Mouse (Mus musculus) cerebellum, adult 2 months (tissue): ENCODE measurements around the gene Cited2. TPM values are rescaled to one million over a fixed set of nuclear protein-coding genes. Genes with fewer than 3 reads are reported as not detected.
A peak's percentile ranks its signal among the peaks of the same experiment; 100 is the strongest.

Source experiments
- DNase-seq, 2 experiments: peaks; one replicate each; pipeline ENCODE4 v3.0.0; 2021
- H3K27ac ChIP-seq: fragments of 200-500 bp; 2 replicates; pipeline ENCODE4 v1.5.1; 2012; ENCODE audit warnings: low read length, control low read depth, inconsistent platforms; ENCODE audit not compliant: insufficient read depth
- H3K27me3 ChIP-seq: fragments of 200-500 bp; 2 replicates; pipeline ENCODE4 v1.6.1; 2012; ENCODE audit warnings: inconsistent platforms, mild to moderate bottlenecking, low read length, moderate library complexity; ENCODE audit not compliant: control insufficient read depth, insufficient read depth
- H3K4me1 ChIP-seq: fragments of 200-500 bp; 2 replicates; pipeline ENCODE4 v1.6.1; 2011; ENCODE audit warnings: low read length; ENCODE audit not compliant: control insufficient read depth, insufficient read depth
- H3K4me3 ChIP-seq: fragments of 200-500 bp; replicated peaks from 2 replicates; pipeline ENCODE3; 2011; ENCODE audit warnings: mild to moderate bottlenecking, low read depth, low read length, control low read depth; ENCODE audit not compliant: insufficient read depth
- CTCF ChIP-seq: fragments of 200-500 bp; IDR thresholded peaks from 2 replicates; pipeline ENCODE4 v1.5.1; 2011; ENCODE audit warnings: low read depth, mild to moderate bottlenecking, control low read depth, low read length, moderate library complexity, borderline replicate concordance; ENCODE audit not compliant: insufficient read depth
- POLR2A ChIP-seq: fragments of 200-500 bp; IDR thresholded peaks from 2 replicates; pipeline ENCODE4 v1.6.1; 2011; ENCODE audit warnings: low read length, control low read depth, borderline replicate concordance; ENCODE audit not compliant: insufficient read depth
- WGBS: fragments of 180-500 bp; shearing (Covaris S2); methylation state at CpG from one replicate; pipeline ENCODE4 v1.1.7; 2018; 5-methylcytosine and 5-hydroxymethylcytosine counted together
- polyA plus RNA-seq: library from polyadenylated mRNA; depleted of rRNA; stranded (reverse); fragments of >200 nt; gene quantifications from 2 replicates; pipeline ENCODE4 v1.2.3, GENCODE M21; 2012

Gene Cited2
- polyA plus RNA-seq, 1 experiment = 99.1 TPM

DNA sequence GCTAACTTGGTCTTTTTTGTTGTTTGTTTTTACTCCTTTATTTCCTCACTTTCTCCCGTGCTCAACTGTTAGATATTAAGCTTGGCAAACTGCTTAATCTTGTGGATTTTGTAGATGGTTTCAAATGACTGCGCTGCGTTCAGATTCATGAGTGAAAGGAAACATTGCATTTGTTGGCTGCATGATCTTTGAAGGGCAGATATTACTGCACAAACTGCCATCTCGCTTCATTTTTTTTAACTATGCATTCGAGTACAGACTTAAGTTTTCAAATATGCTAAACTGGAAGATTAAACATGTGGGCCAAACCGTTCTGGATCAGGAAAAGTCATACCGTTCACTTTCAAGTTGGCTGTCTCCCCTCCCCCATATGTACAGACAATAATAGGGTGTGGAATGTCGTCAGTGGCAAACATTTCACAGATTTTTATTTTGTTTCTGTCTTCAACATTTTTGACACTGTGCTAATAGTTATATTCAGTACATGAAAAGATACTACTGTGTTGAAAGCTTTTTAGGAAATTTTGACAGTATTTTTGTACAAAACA lies 2.1 kb downstream of the Cited2 start:
- H3K4me3 ChIP-seq = peak overlapping the region; percentile 83
- WGBS = 6% methylated on average over 8 of the region's 8 CpGs
- peak in 1 of 2 experiments; percentile 34 for DNase-seq
- H3K27ac ChIP-seq = no peak overlapping the region
- TF ChIP-seq CTCF (no peak), POLR2A (no peak)
- no peaks in the 10 kb centered on the region for H3K27me3 ChIP-seq
- peaks cover 4% of the 10 kb centered on the region; the same call in 1 of the 2 replicates for H3K4me1 ChIP-seq

GRCm38 (mm10) chr10:17725644-17726372 lies 2.8 kb downstream of the Cited2 start:
- H3K27me3 ChIP-seq = no peaks in the 10 kb centered on the region
- peak overlapping the region; percentile 83 for H3K4me3 ChIP-seq
- no peak for DNase-seq
- WGBS = 9% methylated on average over 7 of the region's 7 CpGs
- H3K27ac ChIP-seq = peak overlapping the region; percentile 98
- TF ChIP-seq CTCF (no peak), POLR2A (no peak)
- peaks cover 4% of the 10 kb centered on the region; the same call in 1 of the 2 replicates for H3K4me1 ChIP-seq

- DNase-seq = peak; percentile 53 to 58
- Histone ChIP-seq H3K27me3 (no peaks in the 10 kb centered on the region), H3K4me1 (peaks cover 4% of the 10 kb centered on the region; the same call in 1 of the 2 replicates), H3K4me3 (peak overlapping the region; percentile 62), H3K27ac (peak overlapping the region; percentile 98)
- 8% methylated on average over 2 of the region's 2 CpGs for WGBS
- no peak for TF ChIP-seq POLR2A
- TF ChIP-seq CTCF = no peak
Measured at GRCm38 (mm10) chr10:17726373-17726720, 3.3 kb downstream of the Cited2 start.

DNA sequence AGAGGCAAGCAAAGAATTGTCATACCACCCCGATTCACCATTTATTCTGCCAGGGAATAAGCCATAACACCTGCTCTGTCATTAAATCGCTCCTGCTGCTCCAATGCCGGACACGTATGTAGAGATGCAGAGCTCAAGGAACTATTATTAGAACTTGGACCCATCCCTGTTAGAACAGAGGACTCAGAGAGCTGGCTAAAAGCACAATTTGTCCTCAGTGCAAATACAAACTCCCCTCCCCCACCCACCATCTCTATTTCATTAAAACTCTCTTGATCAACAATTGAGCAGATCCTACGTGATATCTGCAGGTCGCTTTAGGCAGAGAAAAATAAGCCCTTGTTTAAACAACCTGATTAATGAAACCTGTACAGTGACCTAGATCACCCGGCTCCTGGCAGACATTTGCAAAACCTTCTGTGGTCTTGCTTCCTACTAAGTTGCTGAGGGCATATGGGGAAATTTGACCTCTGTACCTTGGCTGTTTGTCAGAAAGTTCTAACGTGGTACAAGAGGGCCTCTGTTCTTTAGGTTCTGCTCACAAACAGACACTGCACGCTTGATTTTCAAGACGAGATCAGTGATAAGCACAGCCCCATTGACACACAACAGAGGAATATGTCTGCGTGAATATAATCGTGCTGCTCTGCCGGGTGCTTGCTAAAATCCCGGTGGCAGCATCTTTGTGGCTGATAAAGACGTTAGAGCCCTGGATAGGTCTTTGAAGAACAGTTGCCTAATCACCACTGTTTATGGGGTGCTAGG lies 4.3 kb downstream of the Cited2 start:
- TF ChIP-seq CTCF (no peak), POLR2A (peak; percentile 31; the same call in 1 of the 2 replicates)
- Histone ChIP-seq H3K27me3 (no peaks in the 10 kb centered on the region), H3K4me3 (peak overlapping the region; percentile 49), H3K27ac (peak overlapping the region; percentile 98), H3K4me1 (peaks cover 4% of the 10 kb centered on the region; the same call in 1 of the 2 replicates)
- DNase-seq = peak; percentile 68 to 79
- 3% methylated on average over 15 of the region's 15 CpGs for WGBS

GRCm38 (mm10) chr10:17727926-17728279 lies 4.9 kb downstream of the Cited2 start:
- H3K4me1 ChIP-seq = peaks cover 4% of the 10 kb centered on the region; the same call in 1 of the 2 replicates
- TF ChIP-seq POLR2A = no peak
- TF ChIP-seq CTCF = no peak
- WGBS = 3% methylated on average over 5 of the region's 5 CpGs
- DNase-seq = peak in 1 of 2 experiments; percentile 73
- H3K27me3 ChIP-seq = no peaks in the 10 kb centered on the region
- peak overlapping the region; percentile 49 for H3K4me3 ChIP-seq
- H3K27ac ChIP-seq = peak overlapping the region; percentile 98

- no peak for DNase-seq
- no peaks in the 10 kb centered on the region for H3K27me3 ChIP-seq
- H3K4me3 ChIP-seq = no peak overlapping the region
- no peak for TF ChIP-seq CTCF
- TF ChIP-seq POLR2A = no peak
- 70% methylated on average over 4 of the region's 4 CpGs for WGBS
- peaks cover 4% of the 10 kb centered on the region; the same call in 1 of the 2 replicates for H3K4me1 ChIP-seq
- no peak overlapping the region for H3K27ac ChIP-seq
Measured at GRCm38 (mm10) chr10:17728711-17729110, 5.7 kb downstream of the Cited2 start.

DNA sequence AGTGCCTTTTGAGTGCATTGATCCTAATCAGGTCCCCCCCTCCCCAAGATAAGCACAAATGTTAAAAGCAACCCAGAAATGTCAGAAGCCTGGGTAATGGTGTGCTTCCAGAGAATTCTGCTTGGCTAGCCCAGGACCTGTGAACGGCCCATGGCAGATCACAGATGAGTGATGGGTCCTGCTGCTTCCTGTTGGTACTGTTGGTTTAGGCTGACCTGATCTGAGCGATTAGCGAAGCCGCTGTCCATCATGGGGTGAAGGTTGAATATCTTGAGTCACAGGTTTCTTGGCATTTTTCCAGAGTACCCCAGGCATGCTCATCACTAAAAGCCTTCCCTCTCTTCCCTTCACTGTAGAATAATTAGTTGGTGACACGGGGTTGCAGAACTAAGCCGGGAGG lies 6.5 kb downstream of the Cited2 start:
- no peak overlapping the region for H3K4me3 ChIP-seq
- no peak for DNase-seq
- 70% methylated on average over 6 of the region's 6 CpGs for WGBS
- H3K27ac ChIP-seq = no peak overlapping the region
- H3K4me1 ChIP-seq = peaks cover 4% of the 10 kb centered on the region; the same call in 1 of the 2 replicates
- H3K27me3 ChIP-seq = no peaks in the 10 kb centered on the region
- TF ChIP-seq POLR2A (no peak), CTCF (no peak)
